Mouse (Mus musculus) kidney, embryonic 14.5 days (tissue): ENCODE data around the gene Galr2. TPM values are rescaled to one million over a fixed set of nuclear protein-coding genes. Genes with fewer than 3 reads are reported as not detected.

Experiments used
- ATAC-seq: fragments of 200-750 bp; cut with Nextera tagmentation; 2 replicates; pipeline ENCODE4 v1.8.0; 2017; ENCODE audit warnings: moderate number of reproducible peaks, mild to moderate bottlenecking, moderate TSS enrichment, moderate library complexity; ENCODE audit not compliant: low FRiP score, low TSS enrichment
- H3K27ac ChIP-seq: fragments of 300-500 bp; sonication (generic); 2 replicates; pipeline ENCODE4 v1.5.1; 2014; ENCODE audit warnings: low read depth, mild to moderate bottlenecking, low read length, moderate library complexity, mixed read lengths
- H3K27me3 ChIP-seq: fragments of 300-500 bp; sonication (generic); 2 replicates; pipeline ENCODE4 v1.6.1; 2014; ENCODE audit warnings: mild to moderate bottlenecking, low read length; ENCODE audit not compliant: control insufficient read depth, insufficient read depth
- H3K36me3 ChIP-seq: fragments of 300-500 bp; sonication (generic); 2 replicates; pipeline ENCODE4 v1.6.1; 2014; ENCODE audit warnings: low read length, mixed read lengths; ENCODE audit not compliant: control insufficient read depth, insufficient read depth
- H3K4me1 ChIP-seq: fragments of 300-500 bp; sonication (generic); 2 replicates; pipeline ENCODE4 v1.6.1; 2014; ENCODE audit warnings: low read length, mixed read lengths; ENCODE audit not compliant: control insufficient read depth, insufficient read depth
- H3K4me2 ChIP-seq: fragments of 300-500 bp; sonication (generic); replicated peaks from 2 replicates; pipeline ENCODE4 v1.6.1; 2014; ENCODE audit warnings: low read depth, mild to moderate bottlenecking, low read length
- H3K4me3 ChIP-seq: fragments of 300-500 bp; sonication (generic); 2 replicates; pipeline ENCODE4 v1.5.1; 2014; ENCODE audit warnings: mild to moderate bottlenecking, low read length
- H3K9ac ChIP-seq: fragments of 300-500 bp; sonication (generic); 2 replicates; pipeline ENCODE4 v1.6.1; 2014; ENCODE audit warnings: low read depth, mild to moderate bottlenecking, low read length, moderate library complexity
- H3K9me3 ChIP-seq: fragments of 300-500 bp; sonication (generic); 2 replicates; pipeline ENCODE4 v1.6.1; 2016; ENCODE audit warnings: low read length; ENCODE audit not compliant: control insufficient read depth
- WGBS: fragments of 180-500 bp; shearing (Covaris S2); extraction: QIAGEN DNeasy Blood & Tissue Kit; methylation state at CpG from one replicate; pipeline ENCODE4 v1.1.7; 2014; 5-methylcytosine and 5-hydroxymethylcytosine counted together
- polyA plus RNA-seq: library from polyadenylated mRNA; unstranded; fragments of >200 nt; fragmentation: Nextera tagmentation; extraction: Ambion mirVana; gene quantifications from 2 replicates; pipeline ENCODE4 v1.2.1, GENCODE M21; 2014

The Galr2 gene
- 0.13 TPM in 1 of 2 replicates, not detected in the other for polyA plus RNA-seq

GRCm38 (mm10) chr11:116280751-116281663, at the start of gene Galr2:
Gene Galr2 (plus strand): TSS chr11:116280939.
- Histone ChIP-seq H3K36me3 (no peaks in the 10 kb centered on the region), H3K4me3 (peak within 1 kb of the TSS; percentile 34), H3K9me3 (no peaks in the 10 kb centered on the region), H3K9ac (peak within 1 kb of the TSS; percentile 40), H3K4me1 (peaks cover 12% of the 10 kb centered on the region), H3K27me3 (peaks cover 55% of the 10 kb centered on the region), H3K27ac (no peak within 1 kb of the TSS), H3K4me2 (peak within 1 kb of the TSS; percentile 48)
- ATAC-seq: no peak
- WGBS: 6% methylated on average over 48 of the region's 48 CpGs

GRCm38 (mm10) chr11:116232427-116232826, 48.3 kb upstream of the Galr2 start:
- H3K9me3 ChIP-seq: no peaks in the 10 kb centered on the region
- peaks cover 4% of the 10 kb centered on the region; the same call in 1 of the 2 replicates for H3K4me1 ChIP-seq
- peak; percentile 40 for ATAC-seq
- H3K36me3 ChIP-seq: no peaks in the 10 kb centered on the region
- no peak overlapping the region for H3K4me3 ChIP-seq
- WGBS: 36% methylated on average over 17 of the region's 17 CpGs
- peaks cover 6% of the 10 kb centered on the region; the same call in 1 of the 2 replicates for H3K27me3 ChIP-seq
- H3K27ac ChIP-seq: no peak overlapping the region
- H3K9ac ChIP-seq: peak overlapping the region; percentile 31
- H3K4me2 ChIP-seq: peak overlapping the region; percentile 22

GRCm38 (mm10) chr11:116234901-116235300, 45.8 kb upstream of the Galr2 start:
- H3K4me2 ChIP-seq: no peak overlapping the region
- no peak overlapping the region for H3K9ac ChIP-seq
- no peak for ATAC-seq
- WGBS: 87% methylated on average over 8 of the region's 8 CpGs
- H3K27ac ChIP-seq: no peak overlapping the region
- H3K4me1 ChIP-seq: peaks cover 23% of the 10 kb centered on the region
- no peaks in the 10 kb centered on the region for H3K9me3 ChIP-seq
- H3K36me3 ChIP-seq: no peaks in the 10 kb centered on the region
- H3K27me3 ChIP-seq: peaks cover 11% of the 10 kb centered on the region
- no peak overlapping the region for H3K4me3 ChIP-seq

GRCm38 (mm10) chr11:116237742-116238395, 42.9 kb upstream of the Galr2 start, which contains the start of gene Evpl:
Gene Evpl (minus strand): TSS chr11:116238077.
- H3K4me2 ChIP-seq: peak within 1 kb of the TSS; percentile 38
- 9% methylated on average over 31 of the region's 31 CpGs for WGBS
- peaks cover 11% of the 10 kb centered on the region for H3K27me3 ChIP-seq
- no peak within 1 kb of the TSS for H3K27ac ChIP-seq
- H3K9me3 ChIP-seq: no peaks in the 10 kb centered on the region
- peak within 1 kb of the TSS; percentile 13; the same call in 1 of the 2 replicates for H3K9ac ChIP-seq
- H3K36me3 ChIP-seq: no peaks in the 10 kb centered on the region
- peaks cover 37% of the 10 kb centered on the region for H3K4me1 ChIP-seq
- ATAC-seq: peak; percentile 68
- H3K4me3 ChIP-seq: peak within 1 kb of the TSS; percentile 21

GRCm38 (mm10) chr11:116239797-116240196, 40.9 kb upstream of the Galr2 start:
- Histone ChIP-seq H3K27me3 (peaks cover 11% of the 10 kb centered on the region), H3K9me3 (no peaks in the 10 kb centered on the region), H3K4me1 (peaks cover 37% of the 10 kb centered on the region), H3K27ac (no peak overlapping the region), H3K4me3 (no peak overlapping the region), H3K9ac (no peak overlapping the region), H3K36me3 (peaks cover 13% of the 10 kb centered on the region), H3K4me2 (no peak overlapping the region)
- 18% methylated on average over 7 of the region's 7 CpGs for WGBS
- no peak for ATAC-seq

- Histone ChIP-seq H3K9me3 (no peaks in the 10 kb centered on the region), H3K36me3 (peaks cover 33% of the 10 kb centered on the region), H3K4me2 (no peak overlapping the region), H3K27ac (peak overlapping the region; percentile 85), H3K4me1 (peaks cover 37% of the 10 kb centered on the region), H3K4me3 (no peak overlapping the region), H3K27me3 (peaks cover 11% of the 10 kb centered on the region), H3K9ac (peak overlapping the region; percentile 45; the same call in 1 of the 2 replicates)
- peak; percentile 76 for ATAC-seq
- 7% methylated on average over 12 of the region's 12 CpGs for WGBS
Measured at GRCm38 (mm10) chr11:116241744-116242235, 38.9 kb upstream of the Galr2 start.

- Histone ChIP-seq H3K4me1 (peaks cover 20% of the 10 kb centered on the region), H3K9me3 (no peaks in the 10 kb centered on the region), H3K4me2 (no peak overlapping the region), H3K9ac (no peak overlapping the region), H3K27ac (no peak overlapping the region), H3K27me3 (no peaks in the 10 kb centered on the region), H3K4me3 (no peak overlapping the region), H3K36me3 (peaks cover 61% of the 10 kb centered on the region)
- 77% methylated on average over 8 of the region's 8 CpGs for WGBS
- no peak for ATAC-seq
Measured at GRCm38 (mm10) chr11:116244580-116244979, 36.2 kb upstream of the Galr2 start.

GRCm38 (mm10) chr11:116245616-116246015, 35.1 kb upstream of the Galr2 start:
- Histone ChIP-seq H3K4me1 (peaks cover 18% of the 10 kb centered on the region), H3K27me3 (no peaks in the 10 kb centered on the region), H3K9me3 (no peaks in the 10 kb centered on the region), H3K9ac (no peak overlapping the region), H3K4me2 (no peak overlapping the region), H3K36me3 (peaks cover 71% of the 10 kb centered on the region), H3K27ac (no peak overlapping the region), H3K4me3 (no peak overlapping the region)
- 63% methylated on average over 6 of the region's 6 CpGs for WGBS
- no peak for ATAC-seq
